Mouse (Mus musculus): ENCODE measurements around the gene Sirt7.

DNA sequence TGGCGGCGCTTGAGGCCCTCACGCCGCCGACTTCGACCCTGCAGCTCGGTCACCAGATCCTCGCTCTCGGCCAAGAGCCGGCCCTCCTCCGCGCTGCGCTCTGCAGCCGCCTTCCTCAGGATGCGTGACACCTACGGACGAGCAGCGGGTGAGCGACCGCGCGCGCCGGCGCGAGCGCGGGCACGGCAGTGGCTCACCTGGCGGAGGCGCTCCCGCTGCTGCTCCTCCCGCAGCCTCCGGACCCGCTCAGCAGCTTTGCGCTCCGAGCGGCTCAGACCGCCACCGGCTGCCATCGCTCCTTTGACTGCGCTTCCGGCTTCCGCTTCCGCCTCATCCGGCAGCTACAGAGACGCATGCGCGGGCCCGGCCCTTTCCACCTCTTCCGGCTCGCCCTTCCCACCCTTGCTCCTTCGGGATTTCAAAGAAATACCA, 344 bp downstream of the Sirt7 start:
- TF ChIP-seq GATA1 (IDR thresholded peaks at IDR 0.05; ENCODE audit: borderline replicate concordance, low read length): no peak
- no peak; the same call in 1 of the 2 replicates for TF ChIP-seq FLI1 (IDR thresholded peaks at IDR 0.05; ENCODE audit: low read length)

All from megakaryocyte, embryonic 14.5 days (primary cell).